23 mouse cellular contexts compared by ENCODE assay signal in genomic region chr1:55055322-55056115, GRCm38 (mm10). TPM values are rescaled to one million over a fixed set of nuclear protein-coding genes. Genes with fewer than 3 reads are reported as not detected.
DNase-seq lines count a peak whose midpoint lies in the region; ATAC-seq and TF ChIP-seq lines count a peak whose summit lies in the region.
"Had no signal": no experiment of that assay in that cellular context is flagged by ENCODE, and none has a peak within 500 bp of the region (broad histone marks: within the 10 kb centered on the region; RNA-seq: fewer than 3 reads in every experiment).

No protein-coding gene starts in this region.

- no peak for TF ChIP-seq CTCF in G1E (IDR thresholded peaks at IDR 0.05; ENCODE audit: low read depth, low read length)

- H3K4me3 ChIP-seq in G1E (ENCODE audit: low read depth, low read length): no peak overlapping the region
- H3K4me3 ChIP-seq: embryonic facial prominence, embryonic 10.5 days; heart, embryonic 10.5 days; hindbrain, embryonic 12.5 days had no signal

- no peaks in the 10 kb centered on the region for H3K27me3 ChIP-seq in G1E (ENCODE audit: insufficient read depth, low read length)
- H3K27me3 ChIP-seq: hindbrain, embryonic 12.5 days; Patski had no signal

- peaks cover 40% of the 10 kb centered on the region for H3K36me3 ChIP-seq in G1E (replicated peaks)
- H3K36me3 ChIP-seq: hindbrain, embryonic 12.5 days had no signal

- no peak for ATAC-seq in G1E (ENCODE audit: extremely low read depth, insufficient number of reproducible peaks, low FRiP score, poor library complexity, severe bottlenecking)
- peak; percentile 26 for ATAC-seq in granulocyte monocyte progenitor cell, adult 5-6 weeks (replicated peaks; ENCODE audit: poor library complexity, severe bottlenecking)
- ATAC-seq: activated CD4-positive, CD25-positive, alpha-beta regulatory T cell, adult 4 months; forebrain, embryonic 14.5 days; hindbrain, embryonic 16.5 days; inflammation-experienced regulatory T-cells, adult 6 months; intestine, postnatal 0 days; Patski had no signal

- peaks cover 57% of the 10 kb centered on the region for H3K4me1 ChIP-seq in G1E (ENCODE audit: insufficient read depth, low read depth, low read length)

- no peaks in the 10 kb centered on the region for H3K9me3 ChIP-seq in G1E (replicated peaks)
- H3K9me3 ChIP-seq: embryonic facial prominence, embryonic 10.5 days; heart, embryonic 10.5 days; hindbrain, embryonic 12.5 days had no signal

- DNase-seq in spleen, postnatal 36 days (ENCODE audit: low spot score in 2 of 2): peak; percentile 16 to 27
- no peak for DNase-seq in spleen, postnatal 10 days (ENCODE audit: low spot score in 2 of 2)
- DNase-seq in G1E (ENCODE audit: low spot score): peak; percentile 21
- no peak for DNase-seq in kidney, postnatal 36 days
- DNase-seq in layer of hippocampus, postnatal 10 days (ENCODE audit: low spot score in 2 of 2): no peak
- no peak for DNase-seq in urinary bladder, adult 18-20 months (ENCODE audit: low spot score in 2 of 2)
- DNase-seq: adrenal gland, postnatal 14 days; cerebellum, adult 11-12 months; cerebellum, adult 9-11 months; cerebellum, postnatal 36 days; gastrocnemius, postnatal 14 days; heart, postnatal 10 days; heart, postnatal 4 days had no signal

RNA-seq across cellular contexts. Expression of gene Coq10b, which starts 2.9 kb away (rescaled TPM):
- total RNA-seq in G1E (2014; fragmentation: Nextera tagmentation) (29.8 and 50.3 TPM in 2 replicates), G1E (2017) (36.2 and 48.2 TPM in 2 replicates)
- polyA plus RNA-seq in G1E (2012): 3.6 and 4.7 TPM in 2 replicates
- 13.5 and 20.2 TPM in 2 replicates for total RNA-seq in granulocyte monocyte progenitor cell, adult 5-6 weeks (2014; fragmentation: Nextera tagmentation)
- 14.0 and 15.2 TPM in 2 replicates for total RNA-seq in granulocyte monocyte progenitor cell, adult 5-6 weeks (2017)
- total RNA-seq in layer of hippocampus, postnatal 10 days (2021): 10 to 100 TPM; 19.8 to 22.8 TPM

RNA-seq across cellular contexts. Expression of gene Sf3b1, which starts 28.2 kb away (rescaled TPM):
- total RNA-seq in G1E (2014; fragmentation: Nextera tagmentation) (522 and 578 TPM in 2 replicates), G1E (2017) (670 and 758 TPM in 2 replicates)
- 31.8 and 35.3 TPM in 2 replicates for polyA plus RNA-seq in G1E (2012)
- total RNA-seq in granulocyte monocyte progenitor cell, adult 5-6 weeks (2014; fragmentation: Nextera tagmentation): 213 and 218 TPM in 2 replicates
- 254 and 282 TPM in 2 replicates for total RNA-seq in granulocyte monocyte progenitor cell, adult 5-6 weeks (2017)
- 100 to 1,000 TPM; 168 to 180 TPM for total RNA-seq in layer of hippocampus, postnatal 10 days (2021)

RNA-seq across cellular contexts. Expression of gene Hspe1, which starts 32.4 kb away (rescaled TPM):
- total RNA-seq in G1E (2014; fragmentation: Nextera tagmentation) (166 and 187 TPM in 2 replicates), G1E (2017) (638 and 797 TPM in 2 replicates)
- 121 and 163 TPM in 2 replicates for polyA plus RNA-seq in G1E (2012)
- total RNA-seq in granulocyte monocyte progenitor cell, adult 5-6 weeks (2014; fragmentation: Nextera tagmentation): 468 and 486 TPM in 2 replicates
- total RNA-seq in granulocyte monocyte progenitor cell, adult 5-6 weeks (2017): 471 and 514 TPM in 2 replicates
- total RNA-seq in layer of hippocampus, postnatal 10 days (2021): 100 to 1,000 TPM; 103 to 106 TPM

RNA-seq across cellular contexts. Expression of gene Hspd1, which starts 32.5 kb away (rescaled TPM):
- total RNA-seq in G1E (2014; fragmentation: Nextera tagmentation): 273 and 291 TPM in 2 replicates
- total RNA-seq in G1E (2017): 690 and 812 TPM in 2 replicates
- polyA plus RNA-seq in G1E (2012): 89.2 and 116 TPM in 2 replicates
- 291 and 340 TPM in 2 replicates for total RNA-seq in granulocyte monocyte progenitor cell, adult 5-6 weeks (2014; fragmentation: Nextera tagmentation)
- 555 and 596 TPM in 2 replicates for total RNA-seq in granulocyte monocyte progenitor cell, adult 5-6 weeks (2017)
- 100 to 1,000 TPM; 214 to 215 TPM for total RNA-seq in layer of hippocampus, postnatal 10 days (2021)

Comparison
In these comparisons a context has a peak if more than half of its experiments do, and no peak if none do; other contexts are left out.
1. DNase-seq: peak in spleen, postnatal 36 days (2 of 2) and G1E (single experiment); none in spleen, postnatal 10 days (0 of 2), kidney, postnatal 36 days (0 of 2), layer of hippocampus, postnatal 10 days (0 of 2) and urinary bladder, adult 18-20 months (0 of 2).